Mouse (Mus musculus): ENCODE data around the gene Cd46.
A peak's percentile ranks its signal among the peaks of the same experiment; 100 is the strongest.

Cd46 gene

GRCm38 (mm10) chr1:195092220-195092720, at the start of gene Cd46:
Gene Cd46 (minus strand): TSS chr1:195092249.
- peak; percentile 73 for DNase-seq (ENCODE audit: extremely low spot score, low spot score)

DNA sequence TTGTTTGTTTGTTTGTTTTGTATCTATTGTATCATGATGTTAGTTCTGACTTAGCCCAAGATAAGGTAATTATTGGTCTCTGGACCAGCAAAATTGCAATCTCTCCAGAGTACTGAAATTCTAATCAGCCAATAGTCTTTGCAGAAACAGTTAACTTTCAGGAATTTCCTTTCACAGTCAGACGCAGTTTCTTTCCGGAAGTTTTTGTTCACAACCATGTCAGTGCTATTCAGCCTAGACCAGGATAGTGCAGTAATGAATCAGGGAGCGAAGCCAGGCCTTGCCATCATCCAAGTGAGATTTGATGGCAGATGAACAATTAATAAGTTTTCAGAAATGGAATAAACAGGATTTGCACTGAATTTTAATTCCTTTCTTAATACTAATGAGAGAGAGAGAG, 40.0 kb upstream of the Cd46 start:
- no peak for DNase-seq (ENCODE audit: extremely low spot score, low spot score)

DNA sequence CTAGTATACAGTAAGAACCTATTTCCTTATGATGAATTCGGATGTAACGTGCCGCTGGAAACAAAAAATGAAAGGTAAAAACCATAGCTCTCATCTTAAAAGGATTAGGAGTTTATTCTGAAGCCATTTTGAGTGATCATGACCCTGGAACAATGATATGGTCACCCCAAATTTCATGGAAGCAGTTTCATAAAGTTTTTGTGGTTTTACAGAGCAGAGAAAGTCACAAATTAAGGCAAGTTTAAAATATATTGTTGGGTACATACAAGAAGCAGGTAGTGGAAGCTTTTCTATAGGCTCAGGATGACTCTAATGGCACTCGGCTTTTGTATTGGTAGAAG, 39.6 kb upstream of the Cd46 start:
- DNase-seq (ENCODE audit: extremely low spot score, low spot score) = no peak

DNA sequence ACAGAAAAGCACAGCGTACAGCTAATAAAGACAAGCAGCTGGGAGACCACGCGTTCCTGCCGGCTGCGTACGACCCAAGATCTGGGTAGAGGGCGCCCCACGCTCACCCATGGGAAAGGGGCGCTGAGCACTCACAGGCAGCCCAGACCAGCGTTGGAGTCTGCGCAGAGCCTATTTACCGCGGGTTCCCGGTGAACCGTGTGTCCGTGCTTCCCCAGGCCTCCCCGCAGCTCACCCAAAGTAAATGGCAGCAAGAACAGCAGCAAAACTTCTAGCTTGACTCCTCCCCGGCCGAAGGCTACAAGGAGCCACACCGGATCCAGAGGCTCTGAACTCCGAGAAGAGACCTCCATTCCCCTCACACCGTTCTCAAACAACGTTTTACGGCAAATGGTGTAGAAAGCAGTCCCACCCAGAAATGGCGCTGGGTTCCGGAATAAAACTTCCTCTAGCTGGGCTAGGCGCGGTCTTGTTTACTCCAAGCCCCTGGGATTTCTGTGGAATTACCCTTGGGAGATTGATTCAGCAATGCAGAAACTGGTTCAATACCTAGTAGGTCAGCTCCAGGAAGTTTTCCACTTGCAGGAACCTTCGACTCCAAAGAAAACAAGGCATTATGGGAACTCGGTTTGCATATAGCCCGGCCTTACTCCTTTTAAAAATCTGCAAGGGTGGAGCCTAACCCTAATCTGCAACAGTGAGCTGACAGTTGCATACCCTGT, 39.1 kb upstream of the Cd46 start, which contains the start of gene Cr1l:
TSS of gene Cr1l (minus strand) at position 634 of the 722 bp plus-strand sequence.
- DNase-seq (ENCODE audit: extremely low spot score, low spot score) = peak; percentile 88

- DNase-seq (ENCODE audit: extremely low spot score, low spot score) = no peak
Measured at GRCm38 (mm10) chr1:195130479-195130878, 38.4 kb upstream of the Cd46 start.

- DNase-seq (ENCODE audit: extremely low spot score, low spot score) = no peak
Measured at GRCm38 (mm10) chr1:195129867-195130266, 37.8 kb upstream of the Cd46 start.

GRCm38 (mm10) chr1:195114414-195114813, 22.4 kb upstream of the Cd46 start:
- DNase-seq (ENCODE audit: extremely low spot score, low spot score) = no peak

GRCm38 (mm10) chr1:195113621-195114020, 21.6 kb upstream of the Cd46 start:
- DNase-seq (ENCODE audit: extremely low spot score, low spot score) = no peak

GRCm38 (mm10) chr1:195100693-195101092, 8.6 kb upstream of the Cd46 start:
- no peak for DNase-seq (ENCODE audit: extremely low spot score, low spot score)

- DNase-seq (ENCODE audit: extremely low spot score, low spot score) = no peak
Measured at GRCm38 (mm10) chr1:195098004-195098403, 6.0 kb upstream of the Cd46 start.

- DNase-seq (ENCODE audit: extremely low spot score, low spot score) = no peak
Measured at GRCm38 (mm10) chr1:195091699-195092219, 290 bp downstream of the Cd46 start.

- no peak for DNase-seq (ENCODE audit: extremely low spot score, low spot score)
Measured at GRCm38 (mm10) chr1:195082142-195082541, 9.9 kb downstream of the Cd46 start.

GRCm38 (mm10) chr1:195040437-195040836, 51.6 kb downstream of the Cd46 start:
- DNase-seq (ENCODE audit: extremely low spot score, low spot score) = no peak

- no peak for DNase-seq (ENCODE audit: extremely low spot score, low spot score)
Measured at GRCm38 (mm10) chr1:195038386-195038785, 53.7 kb downstream of the Cd46 start.

DNA sequence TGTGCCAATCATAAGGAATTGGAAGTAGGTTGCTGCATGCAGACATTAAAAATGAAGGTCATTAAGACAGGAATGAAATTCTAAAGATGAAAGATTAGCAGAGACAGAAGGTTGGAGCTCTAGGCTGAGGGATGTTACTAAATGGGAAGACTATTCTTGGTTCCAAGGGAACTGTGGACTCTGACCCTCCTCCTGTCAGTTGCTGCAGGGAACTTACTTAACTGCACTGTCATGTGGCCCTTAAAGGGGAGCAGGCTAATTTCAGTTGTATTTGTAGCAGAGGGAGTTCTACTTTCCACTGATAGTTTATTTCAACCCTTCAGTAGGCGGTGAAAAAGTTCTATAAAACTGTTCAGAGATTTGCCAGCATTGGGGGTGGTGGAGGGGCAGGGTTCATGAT, 54.1 kb downstream of the Cd46 start:
- DNase-seq (ENCODE audit: extremely low spot score, low spot score) = no peak

GRCm38 (mm10) chr1:195037483-195037882, 54.6 kb downstream of the Cd46 start:
- no peak for DNase-seq (ENCODE audit: extremely low spot score, low spot score)

DNA sequence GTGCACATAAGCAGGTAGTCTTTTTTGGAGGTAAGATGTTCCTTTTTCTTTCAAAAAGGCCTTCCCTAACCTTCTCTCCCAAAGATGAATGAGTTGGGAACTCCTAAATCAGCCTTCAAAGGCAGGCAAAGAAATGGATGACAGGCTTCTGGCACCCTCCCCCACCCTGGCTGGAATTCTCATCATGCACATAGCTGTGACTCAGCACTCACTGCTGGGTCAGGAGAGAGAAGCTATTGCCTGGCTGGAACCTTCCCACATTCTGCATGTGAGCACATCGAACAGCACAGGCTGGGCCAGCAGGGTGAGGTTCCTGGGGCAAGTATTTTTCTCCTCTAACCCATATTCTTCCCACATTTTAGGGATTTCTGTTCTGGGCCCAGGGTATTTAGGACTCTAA, 58.1 kb downstream of the Cd46 start:
- peak; percentile 33 for DNase-seq (ENCODE audit: extremely low spot score, low spot score)

- DNase-seq (ENCODE audit: extremely low spot score, low spot score) = no peak
Measured at GRCm38 (mm10) chr1:195032738-195033137, 59.3 kb downstream of the Cd46 start.

- DNase-seq (ENCODE audit: extremely low spot score, low spot score) = no peak
Measured at GRCm38 (mm10) chr1:195031786-195032185, 60.3 kb downstream of the Cd46 start.

GRCm38 (mm10) chr1:195027507-195027906, 64.5 kb downstream of the Cd46 start:
- DNase-seq (ENCODE audit: extremely low spot score, low spot score) = no peak

- DNase-seq (ENCODE audit: extremely low spot score, low spot score) = no peak
Measured at GRCm38 (mm10) chr1:195023848-195024247, 68.2 kb downstream of the Cd46 start.

DNA sequence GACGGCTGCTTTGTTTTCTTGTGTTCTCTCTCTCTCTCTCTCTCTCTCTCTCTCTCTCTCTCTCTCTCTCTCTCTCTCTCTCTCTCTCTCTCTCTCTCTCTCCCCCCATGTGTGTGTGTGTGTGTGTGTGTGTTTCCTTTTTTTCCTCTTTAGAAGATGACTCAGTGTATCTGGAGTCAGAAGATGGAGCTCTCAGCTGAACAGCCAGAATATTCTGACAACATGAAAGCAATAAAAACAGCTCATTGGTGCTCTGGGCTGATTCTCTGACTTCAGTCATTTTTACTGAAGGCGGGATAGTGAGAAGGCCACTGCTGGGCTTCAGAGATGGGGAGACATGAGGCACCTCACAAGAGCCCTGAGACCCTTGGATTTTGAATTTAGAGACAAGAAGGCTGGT, 70.2 kb downstream of the Cd46 start:
- DNase-seq (ENCODE audit: extremely low spot score, low spot score) = no peak

DNA sequence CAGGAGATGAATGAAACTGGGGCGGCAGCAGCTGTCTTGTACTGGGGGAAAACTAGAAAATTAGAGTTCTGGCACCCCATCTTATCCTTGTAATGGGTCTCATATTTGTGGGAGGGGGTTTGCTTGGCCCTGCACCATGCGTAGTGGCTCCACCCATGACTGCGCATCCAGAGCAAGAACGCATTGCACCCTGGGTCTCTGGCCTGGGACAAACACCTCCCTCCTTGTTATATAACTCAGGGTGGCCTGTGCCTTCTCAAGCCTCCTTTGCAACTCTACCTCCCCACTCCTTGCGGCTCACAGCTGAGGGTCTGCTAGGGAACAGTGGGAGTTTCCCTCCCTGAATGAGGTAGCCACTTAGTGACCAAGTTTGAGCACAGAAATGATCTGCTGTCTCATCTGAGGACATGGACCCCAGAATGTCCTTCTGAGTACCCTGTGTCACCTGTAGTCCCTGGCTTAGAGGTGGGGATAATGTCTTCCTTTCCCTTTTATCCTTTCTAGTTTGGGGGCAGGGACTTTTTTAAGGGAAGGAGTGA, 72.9 kb downstream of the Cd46 start:
- no peak for DNase-seq (ENCODE audit: extremely low spot score, low spot score)
